Mouse (Mus musculus): ENCODE measurements around the gene Mum1. TPM values are rescaled to one million over a fixed set of nuclear protein-coding genes. Genes with fewer than 3 reads are reported as not detected.

Gene Mum1
- total RNA-seq, 2 experiments from 2014 or later: 15.2 to 19.4 TPM

GRCm38 (mm10) chr10:80292251-80293146 lies 66.3 kb downstream of the Mum1 start, which contains the start of gene Rps15:
TSS of gene Rps15 (plus strand) at chr10:80292453.
- intact Hi-C loops (cut with DNase I; ENCODE audit: low total_unique reads): no loop called here
- DNase-seq: peak; percentile 97

GRCm38 (mm10) chr10:80293325-80293724 lies 67.1 kb downstream of the Mum1 start:
- intact Hi-C loops (cut with DNase I; ENCODE audit: low total_unique reads): no loop called here
- DNase-seq: no peak

Small RNAs within 50 kb of the gene (microRNA-seq; reads per million reads assigned to microRNA genes)
- 0 to 0.32 reads per million in 2 experiments for gene Mir6911

Other genes with a start within 250 kb of the Mum1 start
- gene Tmem259, start 242.1 kb upstream of the Mum1 start, total RNA-seq (2021): 10 to 100 TPM; 76.2 to 84.5 TPM
- gene Cnn2, start 237.8 kb upstream of the Mum1 start, total RNA-seq (2021): 10 to 100 TPM; 19.2 to 24.8 TPM
- 1 to 10 TPM; 4.2 TPM for gene Abca7, start 229.9 kb upstream of the Mum1 start, total RNA-seq (2021)
- gene Arhgap45, start 209.8 kb upstream of the Mum1 start, total RNA-seq (2021): 1 to 10 TPM; 1.7 to 1.9 TPM
- gene Polr2e, start 186.6 kb upstream of the Mum1 start, total RNA-seq (2021): 10 to 100 TPM; 45.3 to 55.6 TPM
- gene Gpx4, start 179.3 kb upstream of the Mum1 start, total RNA-seq (2021): 100 to 1,000 TPM; 389 TPM
- 1 to 10 TPM; 6.2 to 6.3 TPM for gene Sbno2, start 120.9 kb upstream of the Mum1 start, total RNA-seq (2021)
- gene Stk11, start 110.6 kb upstream of the Mum1 start, total RNA-seq (2021): 10 to 100 TPM; 87.6 to 98.0 TPM
- gene Atp5d, start 87.8 kb upstream of the Mum1 start, total RNA-seq (2021): 100 to 1,000 TPM; 657 to 736 TPM
- gene Cbarp, start 85.6 kb upstream of the Mum1 start, total RNA-seq (2021): 1 to 10 TPM; 1.6 TPM
- 10 to 100 TPM; 40.3 to 43.6 TPM for gene Midn, start 78.2 kb upstream of the Mum1 start, total RNA-seq (2021)
- 10 to 100 TPM; 41.4 to 41.5 TPM for gene Cirbp, start 60.4 kb upstream of the Mum1 start, total RNA-seq (2021)
- gene 1600002K03Rik, start 53.5 kb upstream of the Mum1 start, total RNA-seq (2021): 1 to 10 TPM; 3.3 to 4.2 TPM
- under 1 TPM; 0.58 to 0.98 TPM for gene Efna2, start 47.0 kb upstream of the Mum1 start, total RNA-seq (2021)
- gene Ndufs7, start 22.7 kb downstream of the Mum1 start, total RNA-seq (2021): 100 to 1,000 TPM; 423 to 474 TPM
- gene Gamt, start 34.6 kb downstream of the Mum1 start, total RNA-seq (2021): 100 to 1,000 TPM; 232 to 267 TPM
- gene Dazap1, start 35.1 kb downstream of the Mum1 start, total RNA-seq (2021): 10 to 100 TPM; 49.9 to 51.0 TPM
- 100 to 1,000 TPM; 741 to 829 TPM for gene Rps15, start 66.0 kb downstream of the Mum1 start, total RNA-seq (2021)
- gene Apc2, start 69.5 kb downstream of the Mum1 start, total RNA-seq (2021): 1 to 10 TPM in 1 of 2 experiments, under 1 TPM in 1; 0.93 to 1.2 TPM
- gene 2310011J03Rik, start 94.1 kb downstream of the Mum1 start, total RNA-seq (2021): 1 to 10 TPM; 7.6 to 8.3 TPM
- 1 to 10 TPM in 1 of 2 experiments, under 1 TPM in 1; 0.53 to 1.2 TPM for gene Pcsk4, start 103.1 kb downstream of the Mum1 start, total RNA-seq (2021)
- gene Reep6, start 103.5 kb downstream of the Mum1 start, total RNA-seq (2021): 1 to 10 TPM; 1.9 to 2.5 TPM
- gene Adamtsl5, start 122.0 kb downstream of the Mum1 start, total RNA-seq (2021): 10 to 100 TPM; 24.2 to 26.1 TPM
- under 1 TPM; 0.12 to 0.13 TPM for gene Plk5, start 130.0 kb downstream of the Mum1 start, total RNA-seq (2021)
- gene Mex3d, start 161.2 kb downstream of the Mum1 start, total RNA-seq (2021): 1 to 10 TPM; 5.2 to 6.0 TPM
- 100 to 1,000 TPM in 1 of 2 experiments, 10 to 100 TPM in 1; 81.0 to 102 TPM for gene Mbd3, start 173.1 kb downstream of the Mum1 start, total RNA-seq (2021)
- 100 to 1,000 TPM; 793 to 884 TPM for gene Uqcr11, start 180.4 kb downstream of the Mum1 start, total RNA-seq (2021)
- gene Tcf3, start 207.2 kb downstream of the Mum1 start, total RNA-seq (2021): 10 to 100 TPM; 18.1 to 24.6 TPM